Mouse (Mus musculus) telencephalon, adult 2 months (tissue): ENCODE measurements around the gene Prpf19.

Experiments
- DNase-seq: peaks from one replicate; pipeline ENCODE4 v3.0.0-alpha.2; 2011; ENCODE audit warnings: low read depth, low spot score

Prpf19 gene

DNA sequence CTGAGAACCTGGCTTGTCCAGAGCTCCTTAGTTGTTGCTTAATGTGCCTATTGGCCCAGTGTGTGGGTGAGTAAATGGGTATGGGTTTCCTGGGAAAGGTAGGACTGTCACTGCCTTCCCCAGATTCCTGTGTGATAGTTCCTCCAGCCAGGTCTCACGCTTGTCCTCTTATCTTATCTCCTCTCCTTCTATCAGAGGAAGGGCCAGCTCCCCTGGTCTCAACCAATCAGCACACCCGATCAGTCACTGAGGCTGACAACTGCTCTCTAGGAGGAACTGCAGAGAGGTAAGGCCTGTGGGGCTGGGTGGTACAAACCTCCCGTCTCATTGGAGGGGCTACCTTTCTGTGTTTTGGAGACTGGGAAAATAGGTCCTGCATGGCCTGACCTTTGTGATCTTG lies 43.7 kb downstream of the Prpf19 start:
- DNase-seq = no peak

DNA sequence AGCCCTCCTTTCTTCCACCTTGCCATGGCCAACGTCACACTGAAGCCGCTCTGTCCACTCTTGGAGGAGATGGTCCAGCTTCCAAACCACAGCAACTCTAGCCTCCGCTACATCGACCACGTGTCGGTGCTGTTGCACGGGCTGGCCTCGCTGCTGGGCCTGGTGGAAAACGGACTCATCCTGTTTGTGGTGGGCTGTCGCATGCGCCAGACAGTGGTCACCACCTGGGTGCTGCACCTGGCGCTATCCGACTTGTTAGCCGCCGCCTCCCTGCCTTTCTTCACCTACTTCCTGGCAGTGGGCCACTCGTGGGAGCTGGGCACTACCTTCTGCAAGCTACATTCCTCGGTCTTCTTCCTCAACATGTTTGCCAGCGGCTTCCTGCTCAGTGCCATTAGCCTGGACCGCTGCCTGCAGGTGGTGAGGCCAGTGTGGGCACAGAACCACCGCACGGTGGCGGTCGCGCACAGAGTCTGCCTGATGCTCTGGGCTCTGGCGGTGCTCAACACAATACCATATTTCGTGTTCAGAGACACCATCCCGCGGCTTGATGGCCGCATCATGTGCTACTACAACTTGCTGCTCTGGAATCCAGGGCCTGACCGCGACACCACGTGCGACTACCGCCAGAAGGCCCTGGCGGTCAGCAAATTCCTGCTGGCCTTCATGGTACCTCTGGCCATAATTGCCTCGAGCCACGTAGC lies 45.2 kb downstream of the Prpf19 start:
- DNase-seq = no peak

DNA sequence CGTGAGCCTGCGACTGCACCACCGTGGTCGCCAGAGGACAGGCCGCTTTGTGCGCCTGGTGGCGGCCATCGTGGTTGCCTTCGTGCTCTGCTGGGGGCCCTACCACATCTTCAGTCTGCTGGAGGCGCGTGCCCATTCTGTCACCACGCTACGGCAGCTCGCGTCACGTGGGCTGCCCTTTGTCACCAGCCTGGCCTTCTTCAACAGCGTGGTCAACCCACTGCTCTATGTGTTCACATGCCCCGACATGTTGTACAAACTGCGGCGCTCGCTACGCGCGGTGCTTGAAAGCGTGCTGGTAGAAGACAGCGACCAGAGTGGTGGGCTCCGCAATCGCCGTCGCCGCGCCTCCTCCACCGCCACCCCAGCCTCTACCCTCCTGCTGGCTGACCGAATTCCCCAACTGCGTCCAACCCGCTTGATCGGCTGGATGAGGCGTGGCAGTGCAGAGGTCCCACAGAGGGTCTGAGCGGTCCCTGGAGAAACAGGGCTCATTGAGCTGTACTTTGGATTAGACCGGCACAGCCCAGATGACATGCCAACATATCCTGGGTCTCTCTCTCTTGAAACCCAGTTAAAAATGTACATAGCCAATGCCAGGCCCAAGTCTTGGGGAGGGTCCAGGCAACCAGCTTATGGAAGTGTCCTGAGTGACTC lies 45.9 kb downstream of the Prpf19 start:
- DNase-seq = no peak

DNA sequence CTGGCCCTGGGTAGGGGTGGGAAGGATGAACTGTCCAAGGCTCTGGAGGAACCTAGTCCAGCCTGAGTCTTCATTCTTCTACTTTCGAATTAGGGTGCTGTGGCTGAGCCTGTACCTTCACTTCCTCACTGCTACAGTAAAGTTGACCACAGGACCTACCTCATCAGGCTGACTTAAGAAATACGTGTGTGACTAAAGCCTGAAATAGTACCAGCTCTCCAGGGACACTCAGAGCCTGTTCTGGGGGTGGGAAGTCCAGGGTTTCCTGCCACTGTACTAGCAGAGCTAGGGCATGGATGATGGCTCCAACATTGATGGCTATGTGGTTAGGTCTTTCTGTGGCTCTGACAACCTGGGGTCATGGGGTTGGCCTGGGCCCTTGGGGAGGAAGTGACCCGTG lies 48.9 kb downstream of the Prpf19 start:
- DNase-seq = no peak

DNA sequence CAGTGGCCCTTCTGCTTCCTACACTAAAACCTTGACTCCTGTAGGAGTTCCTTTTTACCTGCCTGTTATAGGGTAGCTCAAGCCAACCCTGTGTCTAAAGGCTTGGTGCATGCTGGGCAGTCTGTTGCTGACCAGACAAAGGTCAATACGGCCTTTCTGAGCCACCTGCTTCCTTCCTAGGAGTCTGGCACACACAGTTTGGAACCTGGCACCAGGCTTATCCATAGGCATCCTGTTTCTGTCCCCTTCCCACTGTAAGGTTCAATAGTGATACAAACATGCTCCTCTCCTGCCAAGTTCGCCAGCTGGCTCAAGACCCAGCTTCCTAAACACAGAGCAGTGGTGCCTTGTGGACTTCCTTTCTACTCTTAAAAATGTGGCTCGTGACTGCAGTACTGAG lies 51.5 kb downstream of the Prpf19 start:
- DNase-seq = no peak

DNA sequence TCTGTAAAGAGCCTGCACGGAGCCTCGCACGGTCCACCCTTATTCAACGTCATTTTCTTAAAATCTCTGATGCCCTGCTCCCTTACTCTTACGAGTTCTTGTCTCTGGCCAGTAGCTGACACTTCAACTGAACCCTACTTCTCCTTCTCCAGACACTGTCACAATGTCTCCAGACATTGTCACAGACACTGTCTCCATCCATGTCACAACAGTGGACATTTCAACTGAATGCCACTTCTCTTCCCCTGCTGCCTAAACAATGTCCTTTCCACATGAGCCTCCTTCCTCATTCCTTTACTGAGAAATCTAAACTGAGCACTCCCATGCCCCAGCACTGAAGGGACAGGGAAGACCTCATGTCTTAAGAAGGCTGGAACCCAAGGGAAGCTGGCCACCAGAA lies 52.2 kb downstream of the Prpf19 start:
- no peak for DNase-seq

DNA sequence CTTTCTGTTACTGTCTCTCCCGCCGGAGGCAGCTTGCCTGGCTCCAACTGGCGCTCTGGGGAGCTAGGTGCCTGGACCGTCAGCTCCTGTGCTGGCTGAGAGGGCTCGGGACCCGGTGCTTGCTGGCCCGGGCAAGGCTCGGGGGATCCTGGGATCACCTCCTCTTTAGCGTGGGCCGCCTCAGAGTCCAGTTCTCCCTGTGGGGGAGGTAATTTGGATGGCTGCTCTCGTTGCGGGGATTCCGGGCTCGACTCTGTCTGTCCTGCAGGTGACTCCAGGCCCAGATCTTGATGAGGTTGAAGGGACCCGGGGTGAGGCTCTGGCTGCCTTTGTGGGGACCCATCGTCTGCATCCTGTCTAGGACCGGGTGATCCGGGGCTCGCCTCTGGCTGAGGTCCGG lies 53.4 kb downstream of the Prpf19 start:
- DNase-seq = no peak

DNA sequence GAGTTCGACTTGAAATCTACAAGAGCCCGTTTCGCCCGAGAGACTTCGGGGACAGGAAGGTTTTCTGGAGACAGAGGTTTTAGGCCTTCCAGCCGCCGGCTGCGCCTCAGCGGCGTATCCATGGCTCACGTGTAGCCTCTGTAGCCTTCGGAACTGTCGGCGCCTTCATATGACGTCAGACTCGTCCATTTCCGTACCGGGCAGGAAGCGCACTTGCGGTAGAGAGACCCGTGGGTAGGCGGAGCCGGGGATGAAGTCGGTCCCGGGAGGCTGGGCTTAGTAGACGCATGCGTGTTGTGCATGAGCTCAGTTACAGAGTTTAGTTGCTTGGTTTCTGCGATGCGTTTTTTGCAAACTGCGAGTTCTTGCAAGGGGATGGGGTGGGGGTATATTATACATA lies 54.1 kb downstream of the Prpf19 start, which contains the start of gene Ccdc86:
Ccdc86 (minus strand) TSS at position 155 of the 400 bp plus-strand sequence.
- peak; percentile 99 for DNase-seq

DNA sequence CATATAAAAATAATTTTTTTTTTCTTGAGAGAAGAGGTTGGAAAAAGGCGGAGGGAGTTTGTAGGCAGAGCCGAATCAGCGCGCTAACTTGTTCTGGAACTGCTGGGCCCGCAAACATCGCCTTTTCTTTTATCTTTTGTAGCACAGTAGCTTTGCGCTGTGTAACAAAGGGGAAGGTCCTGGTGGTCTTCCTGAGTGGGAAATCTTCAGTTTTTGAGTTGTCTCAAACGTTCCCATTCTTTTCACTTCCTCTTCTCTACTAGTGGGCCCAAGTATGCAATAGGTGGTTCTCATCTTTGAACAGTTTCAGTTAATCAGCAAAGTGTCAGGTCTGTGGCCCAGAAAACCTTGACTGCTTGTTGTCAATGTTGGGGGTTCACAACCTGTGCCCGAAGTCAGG lies 54.5 kb downstream of the Prpf19 start:
- no peak for DNase-seq

DNA sequence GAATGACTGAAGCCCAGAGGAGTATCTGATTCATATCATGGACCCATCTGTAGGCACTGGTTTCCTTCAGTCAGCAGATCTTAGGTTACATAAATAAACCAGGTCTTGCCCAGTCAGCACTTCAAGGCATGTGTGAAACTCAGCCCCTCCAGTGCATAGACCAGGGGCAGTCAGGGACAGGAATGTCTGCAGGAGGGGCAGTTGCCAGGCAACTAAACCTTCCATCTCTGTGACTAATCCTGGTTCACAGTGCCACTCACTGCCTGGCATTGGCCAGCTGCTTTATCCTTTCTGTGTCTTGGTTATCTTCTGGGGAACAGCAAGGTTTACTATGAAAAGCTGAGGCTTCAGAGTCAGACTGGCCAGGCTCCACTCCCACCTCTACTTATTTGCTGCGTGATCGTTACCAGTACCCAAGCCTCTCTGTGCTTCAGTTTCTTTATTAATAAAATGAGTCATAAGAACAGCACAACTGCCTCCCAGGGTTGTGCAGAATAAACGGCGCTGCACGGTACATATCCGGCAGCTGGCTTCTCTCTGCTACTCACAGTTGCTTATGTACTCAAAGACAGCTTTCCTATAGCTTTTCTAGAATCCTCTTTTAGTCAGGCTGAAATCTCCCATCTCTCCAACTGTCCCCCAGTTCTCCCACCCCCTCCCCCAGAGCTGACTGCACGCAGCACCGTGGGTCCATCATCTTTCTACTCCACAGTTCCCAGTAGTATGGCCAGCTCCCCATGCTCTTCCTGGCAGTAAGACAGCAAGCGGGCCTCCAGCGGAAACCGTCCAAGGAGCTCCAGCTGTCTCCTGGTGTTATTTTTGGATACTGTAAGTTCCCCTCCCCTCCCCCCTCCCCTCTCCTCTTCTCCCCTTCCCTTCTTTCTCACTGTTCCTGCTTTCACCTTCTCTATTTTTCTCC lies 57.2 kb downstream of the Prpf19 start:
- peak; percentile 46 for DNase-seq
